Mouse (Mus musculus) brain, embryonic 14.5 days (tissue): ENCODE data around the gene Dennd4a.

Source experiments
- CTCF ChIP-seq: fragments of 200-500 bp; IDR thresholded peaks from 2 replicates; pipeline ENCODE4 v1.5.1; 2012; ENCODE audit warnings: inconsistent platforms, mild to moderate bottlenecking, moderate library complexity, borderline replicate concordance; ENCODE audit not compliant: insufficient read depth, insufficient read length; ENCODE audit errors: extremely low read depth
- POLR2A ChIP-seq: fragments of 200-500 bp; IDR thresholded peaks from 2 replicates; pipeline ENCODE4 v1.6.1; 2012; ENCODE audit warnings: mild to moderate bottlenecking, inconsistent platforms, borderline replicate concordance; ENCODE audit not compliant: poor library complexity, insufficient read depth, insufficient read length, severe bottlenecking; ENCODE audit errors: extremely low read depth

DNA sequence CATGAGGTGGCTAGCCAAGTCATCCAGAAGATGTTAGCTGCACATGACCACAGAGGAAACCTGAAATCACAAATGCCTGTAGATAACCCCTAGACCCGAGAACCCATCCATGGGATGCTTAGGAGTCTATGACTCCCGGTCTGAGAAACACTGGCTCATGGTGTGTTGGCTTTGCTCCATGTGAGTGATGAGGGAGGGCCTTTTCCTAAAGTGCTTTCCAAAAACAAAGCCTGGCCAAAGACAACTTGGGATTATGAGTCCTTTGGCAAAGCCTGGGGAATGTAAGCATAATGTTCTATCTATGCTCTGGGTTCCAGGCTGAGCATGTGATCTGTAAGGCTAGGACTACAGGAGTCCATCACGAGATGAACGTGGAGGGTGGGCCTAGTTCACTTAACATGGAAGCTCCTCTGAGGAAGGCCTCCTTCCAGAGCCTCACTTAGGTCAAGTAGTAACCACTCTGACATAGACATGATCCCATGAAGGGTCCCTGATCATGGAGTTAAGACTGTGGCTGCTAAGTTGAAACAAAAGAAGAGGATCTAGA lies 33.6 kb upstream of the Dennd4a start:
- TF ChIP-seq CTCF, result no peak
- no peak for TF ChIP-seq POLR2A
